Mouse (Mus musculus): ENCODE measurements at regions not wholly inside any gene's neighbourhood (a gene's known extent, or its start where the extent isn't known, plus 50 kb on each side); places are given as distances from the start of the nearest gene placed in this dataset.

DNA sequence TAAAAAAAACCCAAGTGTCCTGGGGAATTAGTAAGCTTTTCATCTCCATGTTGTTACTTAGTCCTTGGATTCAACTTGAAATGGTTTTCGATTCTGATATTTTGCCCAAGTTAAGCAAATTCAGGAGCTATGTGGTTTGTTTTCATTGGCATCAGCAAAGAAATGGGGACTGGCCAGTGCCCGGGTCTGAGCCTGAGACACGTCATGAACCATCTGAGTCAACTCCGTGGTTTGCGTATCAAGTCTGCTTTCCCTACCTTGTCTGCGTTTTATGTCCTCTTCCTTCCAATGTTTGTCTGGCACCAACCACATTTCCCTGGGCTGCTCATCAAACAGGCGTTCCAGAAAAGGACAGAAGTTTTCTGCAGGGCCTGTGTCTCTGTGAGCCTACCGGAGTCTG lies 83.7 kb upstream of the Ptch1 start:
- TF ChIP-seq CTCF (IDR thresholded peaks at IDR 0.05; ENCODE audit: low read depth, low read length) (no peak), POLR2A (IDR thresholded peaks at IDR 0.05; ENCODE audit: insufficient read depth, low read length) (no peak)
